Mouse (Mus musculus): ENCODE results near the gene Syk. TPM values are rescaled to one million over a fixed set of nuclear protein-coding genes. Genes with fewer than 3 reads are reported as not detected.

The Syk gene
- total RNA-seq, 2 experiments from 2014 or later, result 2.8 to 3.9 TPM

GRCm38 (mm10) chr13:52628602-52629001, 45.6 kb downstream of the Syk start:
- DNase-seq (ENCODE audit: low spot score in 2 of 2), result peak; percentile 51 to 61
- intact Hi-C loops (cut with DNase I), result loop anchor here (1.0 to 5.0 kb wide), 4 partner anchors 61 to 791 kb away; no protein-coding TSS in a partner anchor

DNA sequence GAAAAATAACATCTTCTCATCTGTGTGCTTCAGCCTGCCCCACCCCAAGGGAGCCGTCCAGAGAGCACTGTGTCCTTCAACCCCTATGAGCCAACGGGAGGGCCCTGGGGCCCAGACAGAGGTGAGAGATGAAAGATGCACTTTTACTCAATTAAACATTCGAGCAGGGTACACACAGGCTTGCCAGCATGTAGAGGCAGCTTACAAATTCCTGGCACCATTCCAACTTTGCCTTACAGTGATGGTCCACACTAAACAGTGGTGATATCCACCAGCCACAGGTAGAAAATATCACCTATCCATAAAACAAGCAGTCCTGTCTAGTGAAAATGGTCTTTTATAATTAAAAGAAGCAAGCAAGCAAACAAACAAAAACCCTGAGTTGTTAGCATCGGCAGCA, 48.7 kb downstream of the Syk start:
- no peak for DNase-seq (ENCODE audit: low spot score in 2 of 2)
- intact Hi-C loops (cut with DNase I), result no loop called here

DNA sequence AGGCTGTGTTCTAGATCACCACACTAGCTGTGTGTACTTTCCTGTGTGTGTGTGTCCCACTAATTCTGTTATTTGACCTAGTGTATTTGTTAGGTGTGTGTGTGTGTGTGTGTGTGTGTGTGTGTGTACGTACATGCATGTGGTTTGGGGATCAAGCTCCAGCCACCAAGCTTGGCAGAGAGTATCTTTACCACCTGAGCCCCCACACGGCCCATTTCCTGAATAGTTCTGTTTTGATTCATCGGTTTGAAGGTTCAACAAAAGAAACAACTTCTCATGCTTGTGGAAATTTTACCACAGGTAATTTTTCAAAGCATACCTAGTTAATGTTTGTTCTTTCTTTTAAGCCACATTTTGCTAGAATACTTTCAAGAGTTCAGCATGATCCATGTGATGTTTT, 52.5 kb downstream of the Syk start:
- no peak for DNase-seq (ENCODE audit: low spot score in 2 of 2)
- intact Hi-C loops (cut with DNase I), result no loop called here

DNA sequence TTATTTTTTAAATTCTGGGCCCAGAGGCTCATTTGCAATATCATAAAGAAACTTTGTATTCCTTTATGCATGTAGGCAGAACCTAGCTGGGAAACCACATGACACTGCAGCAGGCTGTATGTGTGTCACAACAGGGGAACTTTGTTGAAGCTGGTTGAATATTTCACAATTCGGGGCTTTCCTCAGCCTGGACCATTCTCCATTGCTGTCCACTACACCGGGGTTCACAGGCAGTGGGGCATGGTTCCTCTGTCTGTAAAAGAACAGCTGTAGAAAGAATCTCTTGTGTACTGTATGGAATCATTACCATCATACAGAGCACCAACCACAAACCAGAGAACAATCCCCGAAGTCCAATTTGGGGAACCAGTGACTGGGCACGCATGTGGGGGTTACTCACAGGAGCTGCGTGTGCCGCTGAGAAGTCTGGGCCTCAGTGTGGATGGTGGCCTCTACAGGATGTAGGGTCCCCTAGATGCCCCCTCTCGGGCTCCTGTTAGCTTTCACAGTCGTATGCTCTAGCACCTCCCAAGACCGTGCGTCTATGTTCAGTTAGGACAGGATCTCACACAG, 53.3 kb downstream of the Syk start:
- intact Hi-C loops (cut with DNase I), result no loop called here
- no peak for DNase-seq (ENCODE audit: low spot score in 2 of 2)

GRCm38 (mm10) chr13:52646566-52646965, 63.6 kb downstream of the Syk start:
- intact Hi-C loops (cut with DNase I), result loop anchor here (10.0 kb wide), 1 partner anchor 692 kb away; no protein-coding TSS in a partner anchor
- no peak for DNase-seq (ENCODE audit: low spot score in 2 of 2)

DNA sequence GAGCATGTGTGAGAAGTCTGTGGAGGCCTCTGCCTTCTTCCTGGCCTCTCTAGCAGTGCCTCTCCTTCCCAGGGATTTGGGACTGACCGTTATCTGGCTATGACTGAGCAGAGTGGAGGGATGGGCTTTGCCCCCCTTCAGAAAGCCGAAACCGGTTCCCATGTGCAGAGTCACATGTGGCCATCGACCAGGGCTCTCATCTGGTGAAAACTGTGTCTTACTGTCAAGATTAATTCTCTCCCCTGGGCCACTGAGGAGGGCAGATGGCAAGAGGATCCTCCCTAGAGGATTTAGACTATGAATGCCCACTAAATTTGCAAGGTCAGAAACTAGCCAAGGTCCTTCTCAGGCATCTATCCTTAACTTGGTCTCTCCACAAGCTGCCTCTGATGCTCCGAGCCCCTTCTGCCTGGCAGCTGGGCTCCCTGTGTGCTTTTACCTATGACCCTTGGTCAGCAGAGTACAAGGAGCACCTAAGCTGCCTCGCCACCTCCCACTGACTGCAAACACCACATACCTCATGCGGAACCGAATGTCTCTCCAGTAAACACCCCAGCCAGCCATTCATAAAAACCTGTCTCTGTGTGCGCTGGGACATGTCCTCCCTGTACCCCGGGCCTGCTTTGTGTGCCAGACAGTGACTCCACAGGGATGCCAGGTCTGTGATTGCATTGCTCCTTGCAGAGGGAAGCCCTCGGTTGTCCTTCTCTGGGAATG, 65.2 kb downstream of the Syk start:
- intact Hi-C loops (cut with DNase I), result loop anchor here (10.0 kb wide), 1 partner anchor 693 kb away; no protein-coding TSS in a partner anchor
- DNase-seq (ENCODE audit: low spot score in 2 of 2), result no peak

- intact Hi-C loops (cut with DNase I), result loop anchor here (10.0 kb wide), 2 partner anchors 695 to 705 kb away; no protein-coding TSS in a partner anchor
- DNase-seq (ENCODE audit: low spot score in 2 of 2), result no peak
Measured at GRCm38 (mm10) chr13:52649791-52650418, 66.9 kb downstream of the Syk start.

- intact Hi-C loops (cut with DNase I), result loop anchor here (10.0 kb wide), 1 partner anchor 703 kb away; no protein-coding TSS in a partner anchor
- DNase-seq (ENCODE audit: low spot score in 2 of 2), result peak; percentile 75 to 81
Measured at GRCm38 (mm10) chr13:52651383-52652252, 68.6 kb downstream of the Syk start.

- DNase-seq (ENCODE audit: low spot score in 2 of 2), result no peak
- intact Hi-C loops (cut with DNase I), result loop anchor here (10.0 kb wide), 1 partner anchor 703 kb away; no protein-coding TSS in a partner anchor
Measured at GRCm38 (mm10) chr13:52652253-52652628, 69.3 kb downstream of the Syk start.

DNA sequence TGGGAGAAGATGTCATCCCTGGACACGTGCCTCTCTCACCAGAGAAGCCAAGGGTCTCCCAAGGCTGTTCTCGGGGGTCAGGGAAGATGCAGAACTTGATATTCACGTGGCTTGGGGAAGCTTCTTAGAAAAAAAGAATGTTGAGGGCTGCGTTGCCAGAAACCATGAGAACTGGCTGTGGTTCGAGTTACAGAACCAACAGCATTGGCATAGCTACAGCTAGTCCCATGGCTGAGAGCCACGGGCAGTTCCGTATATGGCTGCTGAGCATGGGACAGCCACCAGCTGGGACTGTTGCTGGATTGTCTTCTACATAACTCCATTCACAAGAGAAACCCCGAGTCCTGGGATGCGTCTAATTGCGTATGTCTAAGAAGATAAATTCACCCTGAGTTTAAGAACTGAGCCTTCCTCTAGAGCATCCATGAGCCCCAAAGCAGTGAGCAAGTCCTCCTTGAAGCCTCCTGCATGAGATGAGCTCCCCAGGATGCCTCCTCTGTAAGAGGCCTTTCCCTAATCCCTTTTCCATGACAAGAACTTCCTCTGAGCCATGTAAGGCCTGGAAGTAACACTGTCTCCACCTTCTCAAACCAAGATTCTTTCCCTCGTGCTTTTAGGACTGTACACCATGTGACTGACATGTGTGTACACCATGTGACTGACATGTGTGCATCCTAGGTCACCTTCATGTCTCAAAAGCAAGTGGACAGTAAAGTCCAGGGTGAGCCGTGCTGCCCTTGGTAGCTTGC, 71.3 kb downstream of the Syk start:
- intact Hi-C loops (cut with DNase I), result loop anchor here (1.0 to 10.0 kb wide), 2 partner anchors 442 to 701 kb away; no protein-coding TSS in a partner anchor
- no peak for DNase-seq (ENCODE audit: low spot score in 2 of 2)

DNA sequence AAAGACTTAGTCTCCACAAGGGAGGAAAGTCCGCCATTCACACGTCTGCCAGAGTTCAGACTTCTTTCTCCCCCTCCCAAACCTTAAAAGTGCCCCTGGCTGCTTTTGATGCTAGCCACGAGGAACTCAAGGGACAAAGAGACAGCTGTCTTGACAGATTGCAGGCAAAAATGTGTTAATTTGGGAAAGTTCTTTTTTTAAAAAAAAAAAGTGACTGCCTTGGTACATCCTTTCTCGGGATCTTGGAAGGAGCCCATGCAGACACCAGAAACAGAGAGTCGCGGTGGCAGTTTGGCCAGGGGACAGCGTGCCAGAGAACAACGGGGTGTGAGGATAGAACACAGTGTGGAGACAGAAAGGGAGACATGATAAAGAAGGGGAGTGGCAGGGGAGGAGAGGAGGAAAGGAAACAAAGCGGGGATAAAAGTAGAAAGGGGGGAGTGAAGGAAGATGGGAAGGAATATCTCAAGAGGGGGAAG, 71.9 kb downstream of the Syk start:
- intact Hi-C loops (cut with DNase I), result loop anchor here (1.0 to 10.0 kb wide), 3 partner anchors 57 to 700 kb away; no protein-coding TSS in a partner anchor
- peak in 1 of 2 experiments; percentile 19 for DNase-seq (ENCODE audit: low spot score in 2 of 2)

DNA sequence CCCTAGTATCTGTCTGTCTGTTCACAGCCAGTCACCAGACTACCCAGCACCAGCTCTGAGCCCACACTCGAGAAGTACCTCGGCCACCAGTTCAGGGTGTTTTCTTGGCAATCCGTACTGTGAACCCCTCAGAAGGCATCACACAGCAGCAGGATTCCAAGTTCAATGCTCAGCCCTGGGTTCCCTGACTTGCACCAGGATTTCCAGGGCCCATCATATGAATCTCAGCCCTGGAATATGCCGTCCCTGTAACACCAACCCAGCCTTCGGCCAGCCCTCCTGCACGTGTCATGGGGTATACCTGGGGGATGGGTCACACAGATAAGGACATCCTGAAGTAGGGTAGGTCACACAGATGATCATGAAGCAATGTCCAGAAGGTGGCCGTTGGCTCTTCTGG, 75.0 kb downstream of the Syk start:
- intact Hi-C loops (cut with DNase I), result loop anchor here (2.0 to 10.0 kb wide), 3 partner anchors 54 to 697 kb away; no protein-coding TSS in a partner anchor
- no peak for DNase-seq (ENCODE audit: low spot score in 2 of 2)

- intact Hi-C loops (cut with DNase I), result loop anchor here (2.0 to 10.0 kb wide), 3 partner anchors 54 to 696 kb away; no protein-coding TSS in a partner anchor
- peak; percentile 66 to 70 for DNase-seq (ENCODE audit: low spot score in 2 of 2)
Measured at GRCm38 (mm10) chr13:52658477-52658876, 75.5 kb downstream of the Syk start.

DNA sequence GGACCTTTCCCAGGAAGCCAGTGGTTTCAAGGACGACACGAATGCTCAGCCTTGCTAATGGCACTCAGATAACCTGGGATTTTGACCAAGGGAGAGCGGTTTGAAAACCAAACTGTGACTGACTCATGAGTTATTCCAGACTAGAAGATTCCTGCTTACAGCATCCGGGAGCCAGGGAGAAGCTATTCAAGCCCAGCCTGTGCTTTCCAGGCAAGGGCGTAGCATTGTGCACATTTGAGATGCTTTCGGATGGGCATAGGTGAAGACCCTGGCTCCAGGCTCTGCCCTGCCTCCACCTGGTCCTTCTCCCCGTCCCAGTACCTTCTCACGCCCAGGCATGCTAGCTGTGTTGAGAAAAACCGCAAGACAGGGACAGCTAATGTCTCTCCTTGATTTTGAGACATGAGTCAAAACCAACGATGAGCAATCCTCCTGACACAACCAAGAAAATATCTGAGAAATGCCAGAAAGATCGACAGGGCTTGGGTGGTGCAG, 76.2 kb downstream of the Syk start:
- intact Hi-C loops (cut with DNase I), result loop anchor here (2.0 to 10.0 kb wide), 3 partner anchors 53 to 696 kb away; no protein-coding TSS in a partner anchor

DNA sequence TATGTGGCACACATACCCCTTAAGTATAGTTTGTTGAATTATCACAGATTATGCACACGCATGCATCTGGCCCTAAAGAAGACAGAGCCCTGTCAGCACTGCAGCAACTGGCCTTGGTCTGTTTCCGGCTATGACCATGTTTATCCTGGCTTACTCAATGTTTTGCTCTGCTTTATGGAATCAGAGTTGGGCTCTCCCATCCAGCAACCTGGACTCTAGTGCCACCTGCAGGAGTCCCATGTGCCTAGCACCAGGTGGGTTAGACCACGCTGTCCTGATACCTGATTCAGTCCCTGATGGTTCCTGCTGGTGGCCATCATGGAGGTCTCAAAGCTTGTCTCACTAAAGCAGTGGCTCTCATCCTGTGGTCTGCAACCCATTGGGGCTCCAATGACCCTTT, 86.9 kb downstream of the Syk start:
- no peak for DNase-seq (ENCODE audit: low spot score in 2 of 2)
- intact Hi-C loops (cut with DNase I), result no loop called here

More for the DNA sequence above, 76.2 kb downstream of the Syk start:
- DNase-seq (ENCODE audit: low spot score in 2 of 2), result no peak

- intact Hi-C loops (cut with DNase I), result no loop called here
- DNase-seq (ENCODE audit: low spot score in 2 of 2), result no peak
Measured at GRCm38 (mm10) chr13:52673272-52673671, 90.3 kb downstream of the Syk start.

DNA sequence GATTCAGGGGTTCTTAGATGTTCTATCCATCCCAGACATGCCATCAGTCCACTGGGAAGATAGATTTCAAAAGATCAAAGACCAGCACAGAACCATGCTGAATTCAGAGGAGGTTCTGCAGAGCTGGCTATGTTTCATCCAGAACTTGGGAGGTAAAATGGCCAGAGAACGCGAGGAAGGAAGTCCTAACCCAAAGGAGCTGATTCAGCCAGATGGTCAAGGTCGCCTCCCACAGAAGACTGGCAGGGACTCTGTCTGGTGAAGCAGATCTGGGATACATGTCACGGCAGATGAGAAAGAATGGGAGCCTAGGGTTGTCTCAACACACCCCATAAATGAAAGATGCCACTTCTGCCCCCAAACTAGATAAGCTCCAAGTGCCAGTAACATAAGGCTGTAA, 90.9 kb downstream of the Syk start:
- intact Hi-C loops (cut with DNase I), result no loop called here
- DNase-seq (ENCODE audit: low spot score in 2 of 2), result no peak

DNA sequence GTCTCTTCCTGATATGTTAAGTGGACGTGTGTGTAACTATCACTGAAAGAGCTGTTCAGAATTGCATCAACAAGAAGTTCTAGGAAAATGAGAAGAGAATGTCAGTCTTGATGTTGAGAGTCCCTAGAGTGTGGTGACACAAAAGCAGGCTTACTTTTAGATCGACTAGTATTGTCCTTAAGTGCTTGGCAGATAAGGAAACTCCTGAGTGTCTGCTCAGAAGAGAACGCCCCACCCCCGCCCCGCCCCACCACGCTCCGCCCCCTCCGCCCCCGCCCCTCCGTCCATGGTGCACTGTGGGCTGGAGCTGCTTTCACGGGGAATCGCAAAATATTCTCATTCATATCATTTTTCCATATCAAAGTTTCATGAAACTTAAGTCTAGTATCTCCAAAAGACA, 91.9 kb downstream of the Syk start:
- no peak for DNase-seq (ENCODE audit: low spot score in 2 of 2)
- intact Hi-C loops (cut with DNase I), result no loop called here

All from left cerebral cortex, postnatal 25 days (tissue).